Mouse (Mus musculus) CH12.LX (cell line): ENCODE measurements around the gene Gm14085.

Experiments
- CTCF ChIP-seq, 2 experiments: IDR thresholded peaks in 1 of 2; conservative IDR thresholded peaks in 1 of 2; 2 replicates each; pipeline ENCODE4 v1.5.1; 2011 to 2012; ENCODE audit warnings: low read depth in 2 of 2, low read length in 2 of 2, improper control_type of control experiment in 1 of 2, inconsistent platforms in 1 of 2, mild to moderate bottlenecking in 1 of 2, moderate library complexity in 1 of 2
- MXI1 ChIP-seq: IDR thresholded peaks from 2 replicates; pipeline ENCODE4 v1.6.1; 2011; ENCODE audit warnings: mild to moderate bottlenecking, low read depth, low read length, improper control_type of control experiment

DNA sequence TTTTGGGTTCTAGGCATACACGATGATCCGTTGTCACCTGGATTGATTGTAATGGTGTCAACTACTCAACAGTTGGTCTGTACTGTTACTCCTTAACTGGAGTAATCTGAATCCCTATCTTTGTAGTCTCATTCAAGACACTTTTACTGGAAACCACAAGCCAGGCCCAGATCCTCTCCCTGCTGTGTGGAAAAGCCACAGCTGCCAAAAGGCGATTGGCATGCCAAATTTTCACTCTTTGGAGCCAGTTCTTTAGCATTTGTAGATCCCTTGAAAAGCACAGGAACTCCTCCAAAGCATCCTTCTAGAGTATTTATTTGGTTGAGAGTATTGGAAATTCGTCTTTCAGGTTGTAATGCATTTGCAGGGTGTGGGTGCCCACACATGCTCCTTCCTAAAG lies 86.6 kb downstream of the Gm14085 start:
- TF ChIP-seq CTCF (conservative IDR thresholded peaks at IDR 0.05 in 1 of 2, IDR thresholded peaks at IDR 0.05 in 1 of 2; ENCODE audit: low read depth in 2 of 2, low read length in 2 of 2): no peak
- TF ChIP-seq MXI1: no peak
